Mouse (Mus musculus) myocyte (in vitro differentiated cells): ENCODE measurements around the gene Fgd6.

ENCODE experiments used
- CEBPB ChIP-seq: IDR thresholded peaks from 2 replicates; pipeline ENCODE4 v1.6.1; 2011; ENCODE audit warnings: mild to moderate bottlenecking, moderate library complexity; ENCODE audit not compliant: poor library complexity, insufficient read depth, severe bottlenecking
- E2F4 ChIP-seq: IDR thresholded peaks from one replicate; pipeline ENCODE4 v1.6.1; 2011; ENCODE audit warnings: mild to moderate bottlenecking, control low read depth, moderate library complexity; ENCODE audit not compliant: insufficient read depth
- MAX ChIP-seq: IDR thresholded peaks from one replicate; pipeline ENCODE4 v1.6.1; 2011; ENCODE audit warnings: low read depth, mild to moderate bottlenecking, control low read depth
- MYOD1 ChIP-seq, 3 experiments: IDR thresholded peaks; one replicate each; pipeline ENCODE4 v1.6.1; 2011; ENCODE audit warnings: control low read depth in 2 of 3, low read depth in 2 of 3, mild to moderate bottlenecking in 2 of 3, moderate library complexity in 1 of 3; ENCODE audit not compliant: insufficient read length in 2 of 3, control insufficient read depth in 1 of 3
- MYOG ChIP-seq, 3 experiments: IDR thresholded peaks; one replicate each; pipeline ENCODE4 v1.6.1; 2011; ENCODE audit warnings: control low read depth in 2 of 3, low read depth in 2 of 3, mild to moderate bottlenecking in 2 of 3; ENCODE audit not compliant: insufficient read length in 2 of 3, control insufficient read depth in 1 of 3, insufficient read depth in 1 of 3
- POLR2A ChIP-seq: IDR thresholded peaks from one replicate; pipeline ENCODE4 v1.6.1; 2011; ENCODE audit warnings: low read depth, mild to moderate bottlenecking, control low read depth, moderate library complexity; ENCODE audit not compliant: insufficient read length
- SRF ChIP-seq: IDR thresholded peaks from one replicate; pipeline ENCODE4 v1.6.1; 2011; ENCODE audit warnings: low read depth; ENCODE audit not compliant: control insufficient read depth, insufficient read length
- TCF12 ChIP-seq: IDR thresholded peaks from one replicate; pipeline ENCODE4 v1.6.1; 2011; ENCODE audit warnings: mild to moderate bottlenecking, control low read depth; ENCODE audit not compliant: poor library complexity, insufficient read depth, severe bottlenecking
- TCF3 ChIP-seq: IDR thresholded peaks from one replicate; pipeline ENCODE4 v1.6.1; 2011; ENCODE audit warnings: low read depth, control low read depth; ENCODE audit not compliant: insufficient read length
- USF1 ChIP-seq: IDR thresholded peaks from one replicate; pipeline ENCODE4 v1.6.1; 2011; ENCODE audit warnings: low read depth, mild to moderate bottlenecking, control low read depth, moderate library complexity

GRCm38 (mm10) chr10:94159406-94159805 lies 123.6 kb downstream of the Fgd6 start:
- TF ChIP-seq POLR2A (no peak), TCF3 (no peak), MYOD1 (IDR thresholded peaks at IDR 0.05; ENCODE audit: control insufficient read depth in 1 of 3, insufficient read length in 2 of 3, low read depth in 2 of 3) (no peak), E2F4 (no peak), MAX (no peak), TCF12 (no peak), USF1 (no peak), CEBPB (no peak), MYOG (IDR thresholded peaks at IDR 0.05; ENCODE audit: control insufficient read depth in 1 of 3, insufficient read depth in 1 of 3, insufficient read length in 2 of 3, low read depth in 2 of 3) (no peak), SRF (no peak)
